Mouse (Mus musculus) megakaryocyte, embryonic 14.5 days (primary cell): ENCODE measurements at regions not wholly inside any gene's neighbourhood (a gene's known extent, or its start where the extent isn't known, plus 50 kb on each side); places are given as distances from the start of the nearest gene placed in this dataset.

Experiments used
- FLI1 ChIP-seq: IDR thresholded peaks from 2 replicates; pipeline ENCODE4 v1.6.1; 2012; ENCODE audit warnings: low read length, inconsistent platforms, mixed read lengths
- GATA1 ChIP-seq: IDR thresholded peaks from 3 replicates; pipeline ENCODE4 v1.6.1; 2012; ENCODE audit warnings: mixed read lengths, low read length, inconsistent platforms, borderline replicate concordance

- TF ChIP-seq GATA1, result no peak
- no peak for TF ChIP-seq FLI1
Observed at GRCm38 (mm10) chr16:84581166-84581565, 66.2 kb downstream of the A730009L09Rik start.
